Mouse (Mus musculus): ENCODE data around the gene Tbc1d10a.

The Tbc1d10a gene

DNA sequence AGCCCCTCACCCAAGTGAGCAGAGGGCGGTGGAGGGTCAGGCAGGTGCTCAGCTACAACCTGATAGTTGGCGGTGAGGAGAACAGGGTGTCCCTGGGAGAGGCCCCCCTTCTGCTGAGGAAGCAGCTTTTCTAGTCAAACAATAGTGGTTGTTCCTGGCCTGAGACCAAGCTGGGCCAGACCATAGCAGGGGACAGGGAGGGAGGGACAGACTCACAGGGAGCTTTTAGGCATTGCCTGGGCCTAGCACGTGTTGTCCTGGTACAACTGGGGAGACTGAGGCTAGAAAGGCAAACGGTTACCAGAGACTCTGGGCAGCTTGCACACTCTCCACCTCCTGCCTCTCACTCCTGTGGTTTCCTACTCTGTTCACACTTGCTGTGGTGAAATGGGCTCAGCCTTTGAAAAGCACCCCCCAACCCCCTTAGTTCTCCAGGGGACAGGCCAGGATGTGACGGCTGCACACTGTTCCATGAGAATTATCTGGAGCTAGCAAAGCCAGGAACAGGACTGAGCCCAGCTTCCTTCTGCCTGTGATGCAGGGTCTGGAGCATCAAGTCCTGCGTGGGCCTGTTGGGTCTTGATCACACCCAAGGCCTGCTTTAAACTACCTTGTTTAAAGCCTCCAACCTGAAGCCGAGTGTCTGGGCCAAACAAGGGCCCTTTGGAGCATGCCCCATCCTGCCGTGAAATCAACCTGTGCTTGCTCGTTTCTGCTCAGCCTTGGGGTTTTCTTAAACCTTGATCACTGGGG, 29.8 kb downstream of the Tbc1d10a start:
- DNase-seq (ENCODE audit: low spot score) = no peak

DNA sequence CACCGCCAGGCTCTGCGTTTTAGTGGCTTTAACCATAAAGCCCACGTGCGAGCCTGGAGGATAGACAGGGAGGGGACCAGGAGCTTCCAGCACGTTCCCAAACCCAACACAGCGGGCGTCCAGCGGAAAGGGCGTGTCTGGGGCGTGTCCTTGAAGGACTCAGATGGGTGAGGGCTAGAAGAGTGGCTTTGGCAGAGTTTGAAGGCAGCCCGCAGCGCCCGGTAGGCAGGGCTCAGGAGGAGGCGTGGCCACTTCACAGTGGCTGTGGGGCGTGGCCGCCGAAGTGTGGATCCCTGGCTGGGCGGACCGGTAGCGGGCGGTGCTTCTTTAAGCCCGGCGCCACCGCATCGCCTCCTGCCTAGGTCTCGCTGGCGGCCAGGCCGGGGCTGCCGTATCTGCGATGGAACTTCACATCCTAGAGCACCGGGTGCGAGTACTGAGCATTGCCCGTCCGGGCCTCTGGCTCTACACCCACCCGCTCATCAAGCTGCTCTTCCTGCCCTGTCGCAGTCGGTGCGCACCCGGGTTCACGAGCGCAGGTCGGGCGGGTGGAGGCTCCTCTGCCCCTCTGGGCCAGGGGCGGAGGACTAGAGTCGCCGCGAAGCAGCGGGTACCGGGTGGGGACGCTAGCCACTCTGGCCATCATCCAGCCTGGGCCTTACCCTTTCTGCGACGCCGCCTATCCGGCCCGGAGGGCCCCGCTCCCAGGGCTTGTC, 31.5 kb downstream of the Tbc1d10a start, which contains the start of gene Castor1:
TSS of gene Castor1 (plus strand) at position 312 of the 716 bp plus-strand sequence.
- DNase-seq (ENCODE audit: low spot score) = peak; percentile 87

DNA sequence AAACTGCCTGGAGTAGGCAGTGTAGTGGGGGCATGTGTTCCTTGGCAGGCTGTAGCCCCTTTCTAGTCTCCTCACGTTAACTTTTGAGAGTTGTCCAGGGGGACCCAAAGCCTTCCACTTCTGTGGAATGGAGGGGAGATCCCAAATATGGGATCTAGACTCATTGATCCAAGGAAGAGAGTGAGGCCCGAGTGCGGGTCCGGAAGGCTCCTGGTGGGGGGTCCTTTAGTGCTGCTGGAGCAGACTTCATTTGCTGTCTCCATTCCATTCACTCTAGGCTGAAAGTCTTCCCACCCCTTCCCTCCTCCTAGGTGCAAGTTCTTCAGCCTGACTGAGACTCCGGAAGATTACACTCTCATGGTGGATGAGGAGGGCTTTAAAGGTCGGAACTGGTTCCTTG, 32.0 kb downstream of the Tbc1d10a start:
- DNase-seq (ENCODE audit: low spot score) = no peak

DNA sequence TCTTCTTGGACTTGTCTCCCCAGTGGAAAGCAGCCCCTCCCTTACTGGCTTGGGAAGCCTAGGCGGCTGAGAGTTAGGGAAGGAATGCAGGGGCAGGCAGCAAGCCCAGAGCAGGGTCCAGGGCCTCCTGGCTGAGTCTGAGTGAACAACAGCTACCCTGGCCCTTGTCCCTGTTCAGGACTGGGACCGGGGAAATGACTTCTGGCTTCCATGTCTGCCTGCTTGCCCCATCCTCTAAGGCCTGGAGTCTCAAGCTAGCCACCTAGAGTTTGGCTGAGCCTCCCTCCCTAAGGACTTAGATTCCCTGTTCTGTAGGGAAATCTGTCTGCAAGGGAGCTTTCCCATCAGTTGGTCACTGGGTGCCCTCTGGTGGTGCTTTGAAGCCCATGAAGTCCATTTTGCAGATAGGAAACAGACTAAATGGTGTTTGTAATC, 32.7 kb downstream of the Tbc1d10a start:
- no peak for DNase-seq (ENCODE audit: low spot score)

DNA sequence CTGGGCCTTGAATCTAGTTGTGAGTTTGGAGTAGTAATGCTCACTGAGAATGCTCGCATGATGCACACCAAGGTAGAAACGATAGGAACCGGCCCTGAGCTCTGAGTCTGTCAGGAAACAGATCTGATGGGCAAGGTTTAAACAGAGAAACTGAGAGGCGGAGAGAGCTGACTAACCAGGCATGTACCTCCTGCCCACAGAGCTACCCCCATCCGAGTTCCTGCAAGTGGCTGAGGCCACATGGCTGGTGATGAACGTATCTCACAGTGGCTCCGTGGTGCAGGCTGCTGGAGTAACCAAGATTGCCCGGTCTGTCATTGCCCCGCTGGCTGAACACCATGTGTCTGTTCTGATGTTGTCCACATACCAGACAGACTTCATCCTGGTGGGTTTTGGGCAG, 33.3 kb downstream of the Tbc1d10a start:
- DNase-seq (ENCODE audit: low spot score) = no peak

DNA sequence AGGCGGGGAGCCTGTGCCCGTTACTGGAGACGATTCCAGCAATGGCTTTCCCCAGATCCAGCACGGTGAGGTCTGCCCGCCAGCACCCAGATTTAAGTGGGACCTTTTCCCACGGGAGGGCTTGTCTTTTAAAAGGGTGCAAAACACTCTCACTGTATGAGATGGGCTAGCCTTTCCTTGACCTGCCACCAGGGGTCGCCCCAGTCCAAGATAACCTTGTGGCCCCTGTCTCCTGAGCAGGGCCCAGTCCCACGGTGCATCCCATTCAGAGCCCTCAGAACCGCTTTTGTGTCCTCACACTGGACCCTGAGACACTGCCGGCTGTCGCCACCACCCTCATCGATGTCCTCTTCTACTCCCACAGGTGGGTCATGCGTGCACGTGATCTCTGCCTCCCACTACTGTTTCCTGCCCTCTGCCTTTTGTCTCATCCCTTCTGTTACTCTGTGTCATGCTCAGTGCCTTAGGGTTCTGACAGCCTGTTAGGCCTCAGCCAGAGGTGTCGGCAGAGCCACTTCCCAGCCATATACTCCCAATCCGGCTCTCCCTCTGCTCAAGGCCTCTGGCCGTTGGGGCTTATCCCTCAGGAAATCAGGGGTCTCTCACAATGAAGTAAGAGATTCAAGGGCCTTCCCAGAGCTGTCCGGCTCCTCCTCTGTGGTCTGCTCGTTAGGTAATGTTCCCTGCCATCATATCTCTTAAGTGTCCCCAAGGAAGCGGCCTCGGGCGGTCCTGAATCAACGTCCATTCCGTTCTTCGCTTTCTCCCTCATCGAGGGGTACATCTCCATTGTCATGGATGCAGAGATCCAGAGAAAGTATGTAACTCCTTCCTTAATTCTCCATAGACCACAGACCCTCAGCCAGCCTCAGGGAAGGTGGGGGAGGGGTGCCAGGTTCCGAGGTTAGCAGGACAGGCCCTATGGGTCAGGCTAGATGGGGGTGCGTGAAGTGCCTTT, 34.1 kb downstream of the Tbc1d10a start:
- DNase-seq (ENCODE audit: low spot score) = peak; percentile 79

DNA sequence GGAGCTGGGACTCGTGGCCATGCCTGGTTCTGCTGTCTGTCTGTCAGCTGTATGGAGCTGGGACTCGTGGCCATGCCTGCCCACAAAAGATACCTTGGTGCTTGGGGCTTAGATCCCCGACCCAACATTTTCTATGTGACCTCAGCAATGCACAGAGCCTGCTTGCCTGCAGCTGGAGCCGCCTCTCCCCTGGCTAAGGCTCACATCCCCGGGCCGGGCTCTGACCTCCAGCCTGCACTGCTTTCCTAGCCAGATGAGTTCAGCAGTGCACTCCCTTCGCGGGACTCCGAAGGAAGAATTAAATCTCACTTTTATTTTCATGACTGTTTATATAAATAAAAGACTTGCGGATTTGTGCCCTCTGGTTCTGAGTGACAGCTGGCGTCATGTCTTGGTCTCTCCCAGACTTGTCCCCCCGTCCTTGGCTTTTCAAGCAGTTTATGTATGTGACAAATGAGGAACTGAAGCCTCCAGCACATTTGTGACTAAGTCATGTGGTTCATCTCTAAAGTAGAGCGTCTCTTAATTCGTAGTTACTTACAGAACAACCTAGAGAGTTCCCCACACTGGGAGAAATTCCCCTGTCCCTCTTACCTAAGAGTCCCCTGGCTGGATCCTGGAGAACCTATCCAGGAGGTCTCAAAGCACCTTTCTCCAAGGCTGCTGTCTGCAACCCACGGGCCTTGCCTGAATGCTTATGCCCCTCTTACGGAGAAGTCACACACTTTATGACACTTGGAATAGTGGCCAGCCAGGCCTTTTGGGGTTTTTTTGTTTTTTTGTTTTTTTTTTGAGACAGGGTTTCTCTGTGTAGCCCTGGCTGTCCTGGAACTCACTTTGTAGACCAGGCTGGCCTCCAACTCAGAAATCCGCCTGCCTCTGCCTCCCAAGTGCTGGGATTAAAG, 35.7 kb downstream of the Tbc1d10a start:
- DNase-seq (ENCODE audit: low spot score) = no peak

DNA sequence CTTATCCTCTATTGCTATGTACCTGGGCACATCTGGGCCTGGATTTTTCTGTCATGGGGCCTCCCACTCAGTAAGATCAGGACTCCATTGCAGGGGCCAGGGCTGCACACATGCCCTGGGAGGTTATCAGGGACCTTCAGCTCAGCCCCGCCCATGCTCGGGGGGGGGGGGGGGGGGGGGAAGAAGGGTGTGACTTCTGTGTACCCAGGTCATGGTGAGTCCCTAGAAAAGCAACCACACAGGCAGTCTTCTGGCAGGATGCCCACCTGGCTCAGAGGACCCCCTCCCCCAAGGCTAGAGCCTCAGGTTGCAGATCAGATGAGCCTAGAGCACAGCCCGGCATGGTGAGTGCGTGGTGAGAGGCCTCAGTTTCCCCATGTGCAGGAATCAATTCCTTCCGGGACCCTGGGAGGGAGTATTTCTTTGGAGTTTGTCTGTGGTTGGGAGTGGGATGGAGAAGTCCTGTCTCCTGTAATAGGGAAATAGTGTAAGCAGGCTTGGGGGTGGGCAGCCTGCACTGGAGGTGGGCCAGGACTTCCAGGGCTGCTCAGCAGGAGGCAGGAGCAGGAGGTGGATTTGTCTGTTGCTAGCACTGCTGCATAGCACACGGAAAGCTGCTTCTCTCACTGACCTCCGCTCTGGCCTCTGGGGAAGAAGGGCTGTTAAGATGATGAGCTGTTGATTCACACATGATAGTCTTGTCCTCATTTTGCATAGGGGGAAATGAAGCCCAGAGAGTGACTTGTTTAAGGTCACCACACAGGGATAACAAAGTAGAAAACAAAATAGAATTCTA, 37.0 kb downstream of the Tbc1d10a start:
- DNase-seq (ENCODE audit: low spot score) = peak; percentile 42

DNA sequence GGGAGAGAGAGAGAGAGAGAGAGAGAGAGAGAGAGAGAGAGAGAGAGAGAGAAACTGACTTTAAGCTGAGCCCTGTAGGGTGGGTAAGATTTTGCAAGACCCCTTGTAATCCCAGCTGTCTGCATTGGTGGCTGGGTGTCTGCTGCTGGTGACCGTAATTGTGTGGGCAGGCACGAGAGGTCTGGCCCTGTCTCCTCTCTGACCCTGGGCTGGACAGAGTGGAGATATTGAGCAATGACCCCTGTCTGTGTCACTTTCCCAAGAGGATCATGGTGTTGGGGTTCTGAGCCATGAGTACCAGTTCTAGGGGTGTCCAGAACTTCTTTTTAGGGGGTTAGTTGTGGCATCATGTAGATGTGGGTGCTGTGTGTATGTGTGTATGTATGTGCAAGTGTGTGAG, 37.6 kb downstream of the Tbc1d10a start:
- DNase-seq (ENCODE audit: low spot score) = no peak

DNA sequence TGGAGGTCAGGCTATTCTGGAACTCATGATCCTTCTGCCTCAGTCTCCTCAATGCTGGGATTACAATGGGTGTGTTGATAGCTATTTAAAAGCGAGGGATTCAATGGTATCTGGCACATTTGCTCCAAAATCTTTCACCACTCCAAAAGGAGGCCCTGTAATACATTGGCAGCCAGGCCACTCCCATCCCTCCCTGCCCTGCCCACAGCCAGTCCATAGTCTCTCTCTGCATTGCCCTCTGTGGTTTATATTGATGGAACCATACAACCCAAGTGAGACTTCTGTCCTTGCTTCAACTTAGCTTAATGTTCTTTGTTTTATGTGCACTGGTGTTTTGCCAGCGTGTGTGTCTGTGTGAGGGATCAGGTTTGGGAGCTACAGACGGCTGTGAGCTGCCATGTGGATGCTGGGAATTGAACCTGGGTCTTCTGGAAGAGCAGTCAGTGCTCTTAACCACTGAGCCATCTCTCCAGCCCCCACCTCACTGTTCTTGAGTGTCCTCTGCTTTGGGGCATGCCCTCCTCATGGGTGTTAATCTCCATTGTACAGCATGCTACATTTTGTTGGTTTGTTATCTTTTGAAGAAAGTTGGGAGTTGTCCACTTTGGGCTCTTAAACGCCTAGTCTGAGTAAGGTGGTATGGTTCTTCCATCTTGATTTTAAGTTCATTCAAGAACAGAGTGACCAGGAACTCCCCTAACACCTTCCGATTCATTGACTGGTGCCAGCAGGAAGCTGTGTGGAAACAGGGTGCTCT, 40.2 kb downstream of the Tbc1d10a start:
- no peak for DNase-seq (ENCODE audit: low spot score)

DNA sequence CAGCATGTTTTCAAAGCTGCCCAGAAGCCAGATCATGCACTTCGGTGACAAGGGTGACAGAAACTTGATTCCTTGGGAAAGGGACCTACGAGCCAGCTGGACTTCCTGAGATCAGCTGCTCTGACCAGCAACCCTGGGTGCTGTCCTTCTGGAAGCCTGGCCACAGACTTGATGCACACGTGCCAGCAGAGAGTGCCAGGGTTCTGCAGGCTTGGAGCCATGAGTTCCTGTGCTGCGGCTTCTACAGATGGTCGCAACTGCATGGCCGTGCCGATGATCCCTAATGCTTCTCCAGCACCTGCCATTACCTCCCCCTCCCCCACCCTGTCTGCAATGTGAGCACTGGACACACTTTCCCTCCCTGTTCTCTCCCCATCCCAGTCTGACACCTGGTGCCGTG, 41.9 kb downstream of the Tbc1d10a start:
- no peak for DNase-seq (ENCODE audit: low spot score)

DNA sequence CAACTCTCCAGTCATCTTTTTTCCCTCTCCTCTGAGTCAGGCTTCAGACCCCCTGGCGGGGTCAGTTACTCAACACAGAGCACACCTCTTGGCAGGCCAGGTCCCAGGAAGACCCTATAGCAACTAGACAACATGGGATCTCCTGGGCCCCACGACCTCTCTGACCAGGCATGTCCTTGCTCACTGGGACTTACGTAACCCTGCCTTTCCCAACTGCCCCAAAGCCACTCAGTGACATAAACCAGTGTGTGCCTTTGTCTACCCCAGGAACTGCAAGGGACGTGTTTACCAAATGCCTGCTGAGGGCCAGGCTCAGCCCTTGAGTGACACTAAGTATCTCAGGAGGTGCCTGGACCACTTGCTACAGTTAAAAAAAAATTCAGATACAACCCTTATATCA, 43.3 kb downstream of the Tbc1d10a start:
- no peak for DNase-seq (ENCODE audit: low spot score)

DNA sequence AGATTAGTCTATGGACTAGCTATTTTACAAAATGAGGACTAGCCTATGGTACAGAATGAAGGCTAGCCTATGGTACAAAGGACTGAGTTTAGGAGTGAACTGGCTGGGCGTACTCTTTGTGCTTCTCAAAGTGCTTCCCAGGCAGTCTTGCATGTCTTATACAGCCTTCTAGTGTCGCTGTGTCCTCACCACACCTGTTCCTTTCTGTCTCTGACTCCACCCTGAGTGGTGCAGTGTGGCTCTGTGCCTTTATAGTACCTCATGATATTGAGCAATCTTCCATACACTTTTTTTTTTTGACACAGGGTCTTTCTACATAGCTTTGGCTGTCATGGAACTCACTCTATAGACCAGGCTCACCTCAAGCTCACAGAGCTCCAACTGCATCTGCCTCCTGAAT, 44.8 kb downstream of the Tbc1d10a start:
- DNase-seq (ENCODE audit: low spot score) = no peak

DNA sequence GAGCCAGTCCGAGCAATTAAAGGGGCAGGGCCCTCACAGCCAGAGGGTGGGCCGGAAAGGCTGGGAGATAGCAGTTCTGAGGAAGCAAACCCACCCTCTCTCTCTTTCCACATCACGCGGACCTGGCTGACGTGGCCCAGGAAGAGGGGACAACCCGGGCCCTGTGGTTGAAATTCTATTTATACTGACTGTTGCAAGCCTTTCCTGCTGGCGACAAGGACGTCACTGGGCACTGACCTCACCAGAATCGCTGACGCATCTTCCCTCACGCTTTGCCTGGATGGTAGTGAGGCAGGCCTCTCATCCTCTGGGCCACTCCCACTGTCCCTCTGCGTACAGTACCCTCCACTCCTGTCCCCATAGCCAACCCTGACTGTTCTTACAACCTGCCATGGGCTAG, 46.1 kb downstream of the Tbc1d10a start:
- no peak for DNase-seq (ENCODE audit: low spot score)

DNA sequence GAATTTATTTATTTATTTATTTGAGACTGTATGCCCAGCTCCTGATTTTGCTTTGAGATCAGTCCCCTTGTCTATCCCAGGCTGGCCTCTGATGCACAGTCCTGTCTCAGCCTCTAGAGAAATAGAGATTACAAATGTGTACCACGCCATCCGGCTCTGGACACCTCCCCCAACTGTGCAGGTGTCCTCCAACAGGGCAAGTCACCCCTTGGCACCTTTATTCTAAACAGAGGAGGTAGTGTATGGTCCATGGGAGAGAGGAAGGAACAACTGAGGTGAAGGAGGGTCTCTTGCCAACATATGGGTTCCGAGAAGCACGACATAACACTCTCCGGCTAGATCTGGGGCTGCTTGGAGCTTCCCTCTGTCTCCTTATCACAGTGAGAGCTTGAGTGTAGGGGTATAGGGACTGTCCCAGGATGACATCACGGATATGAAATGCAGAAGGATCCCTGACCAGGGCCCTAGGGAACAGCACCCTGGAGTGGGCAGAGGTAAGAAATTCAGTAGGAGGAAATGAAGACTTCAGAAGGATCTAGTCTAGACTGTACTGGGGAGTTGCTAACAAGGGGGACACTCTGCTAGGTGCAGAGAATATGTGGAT, 48.6 kb downstream of the Tbc1d10a start:
- no peak for DNase-seq (ENCODE audit: low spot score)

DNA sequence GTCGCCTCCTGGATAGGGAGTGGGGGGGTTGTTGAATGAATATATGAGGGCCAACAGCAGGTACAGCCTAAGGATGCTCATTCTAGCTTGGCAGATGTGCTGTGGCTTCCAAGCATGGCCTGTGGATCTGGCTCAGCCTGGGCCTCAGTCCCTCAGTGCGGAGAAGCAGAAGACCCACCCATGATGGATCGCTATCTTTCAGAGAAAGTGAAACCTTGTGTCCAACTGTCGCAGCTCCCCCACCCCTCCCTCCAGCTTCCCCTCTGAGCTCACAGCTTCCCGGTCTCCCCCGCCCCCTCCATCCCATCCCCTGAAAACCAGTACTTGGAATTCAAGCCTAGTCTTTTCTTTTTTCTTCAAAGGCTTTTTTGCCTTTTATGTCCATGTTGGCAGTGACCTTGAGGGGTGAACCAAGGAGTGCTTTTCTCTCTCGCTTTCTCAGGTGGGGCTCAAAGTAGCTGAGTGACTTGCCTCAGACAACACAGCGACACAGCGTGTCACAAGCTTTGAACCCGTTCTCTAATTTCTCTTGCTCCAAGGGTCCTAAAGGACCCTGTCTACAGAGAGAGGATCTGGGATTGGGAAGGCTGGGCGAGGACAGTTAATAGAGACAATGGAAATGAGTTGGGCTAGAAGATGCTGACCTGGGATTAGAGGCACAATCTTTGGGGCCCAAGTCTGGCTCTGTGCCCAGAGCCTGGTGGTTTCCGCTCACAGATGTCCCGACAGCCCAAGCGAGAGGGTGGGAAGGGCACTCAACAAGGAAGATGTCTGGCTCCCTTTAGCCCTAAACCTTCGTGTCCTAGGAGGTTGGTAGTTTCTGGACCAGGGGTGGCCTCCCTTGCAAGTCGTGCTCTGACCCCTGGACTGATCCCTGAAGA, 49.3 kb downstream of the Tbc1d10a start, which contains the start of gene Osm:
TSS of gene Osm (plus strand) at position 756 of the 881 bp plus-strand sequence.
- peak; percentile 59 for DNase-seq (ENCODE audit: low spot score)

DNA sequence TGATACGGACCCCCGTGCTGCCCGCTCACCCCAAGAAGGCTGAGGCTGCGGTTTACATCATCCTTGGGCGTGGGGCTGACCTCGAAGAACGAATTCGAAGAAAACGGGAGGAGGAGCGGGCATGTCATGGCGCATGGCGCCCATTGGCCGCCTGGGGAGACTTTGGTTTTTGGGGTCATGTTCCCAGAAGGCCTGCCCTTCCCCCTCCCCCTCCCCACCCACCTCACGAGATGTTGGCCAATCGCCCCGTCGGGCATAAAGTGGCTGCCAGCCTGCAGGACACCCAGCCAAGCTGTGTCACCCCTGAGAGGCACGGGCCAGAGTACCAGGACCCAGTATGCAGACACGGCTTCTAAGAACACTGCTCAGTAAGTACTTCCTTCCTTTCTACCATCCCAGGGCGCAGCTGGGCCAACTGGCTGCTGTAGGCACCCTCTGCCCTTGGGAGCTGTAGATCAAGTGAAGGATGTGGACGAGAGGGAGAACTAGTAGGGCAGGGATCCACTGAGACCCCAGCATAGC, 50.0 kb downstream of the Tbc1d10a start:
- DNase-seq (ENCODE audit: low spot score) = no peak

DNA sequence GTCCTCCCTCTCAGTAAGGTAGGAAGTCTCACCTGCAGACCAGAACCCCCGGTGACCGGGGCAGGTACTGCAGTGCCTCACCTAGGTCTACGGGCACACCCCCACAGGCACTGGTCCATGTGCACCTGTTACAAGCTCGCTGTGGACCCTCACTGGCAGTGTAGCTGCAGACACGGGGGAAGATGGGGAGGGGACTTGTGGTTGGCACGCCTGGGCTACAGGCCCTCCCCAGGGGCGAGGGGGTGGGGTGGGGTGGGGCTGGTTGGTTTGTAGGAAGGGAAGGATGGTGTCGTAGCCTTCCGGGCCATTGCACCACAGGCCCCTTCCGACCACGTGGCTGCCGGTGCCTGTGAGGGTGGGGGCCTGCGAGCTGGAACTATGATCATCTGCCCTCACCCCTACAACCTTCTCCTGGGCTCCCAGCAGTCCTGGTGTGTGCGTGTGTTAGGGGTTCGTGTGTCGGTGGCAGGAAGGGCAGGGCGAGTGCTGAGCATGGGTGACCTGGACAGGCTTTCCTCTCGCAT, 50.9 kb downstream of the Tbc1d10a start:
- peak; percentile 40 for DNase-seq (ENCODE audit: low spot score)

Measured in spleen, adult 12 weeks (tissue).